Mouse (Mus musculus) G1E (cell line): ENCODE measurements around the gene Fam155a. TPM values are rescaled to one million over a fixed set of nuclear protein-coding genes. Genes with fewer than 3 reads are reported as not detected.

Experiments
- ATAC-seq: 2 replicates; pipeline ENCODE4 v1.8.0; 2016; ENCODE audit warnings: mild to moderate bottlenecking; ENCODE audit not compliant: insufficient number of reproducible peaks, poor library complexity, low FRiP score, severe bottlenecking; ENCODE audit errors: extremely low read depth
- DNase-seq: peaks from one replicate; pipeline ENCODE4 v3.0.0; 2012; ENCODE audit warnings: low spot score
- H3K27me3 ChIP-seq: 2 replicates; pipeline ENCODE4 v1.6.1; 2012; ENCODE audit warnings: mild to moderate bottlenecking, low read length, inconsistent platforms; ENCODE audit not compliant: insufficient read depth
- H3K36me3 ChIP-seq: replicated peaks from 2 replicates; pipeline ENCODE3; 2012; ENCODE audit warnings: mild to moderate bottlenecking, inconsistent platforms
- H3K4me1 ChIP-seq: 2 replicates; pipeline ENCODE4 v1.6.1; 2012; ENCODE audit warnings: low read depth, low read length, inconsistent platforms, mixed read lengths; ENCODE audit not compliant: insufficient read depth
- H3K4me3 ChIP-seq: 2 replicates; pipeline ENCODE4 v1.5.1; 2012; ENCODE audit warnings: low read depth, mild to moderate bottlenecking, inconsistent platforms, low read length, moderate library complexity, mixed read lengths
- H3K9me3 ChIP-seq: replicated peaks from 2 replicates; pipeline ENCODE4 v1.6.1; 2012; ENCODE audit warnings: inconsistent platforms
- CTCF ChIP-seq: IDR thresholded peaks from 2 replicates; pipeline ENCODE4 v1.5.1; 2012; ENCODE audit warnings: low read depth, low read length, inconsistent platforms, mixed read lengths
- GATA1 ChIP-seq: IDR thresholded peaks from 2 replicates; pipeline ENCODE4 v1.6.1; 2012; ENCODE audit warnings: borderline replicate concordance, low read length, inconsistent platforms, mixed read lengths
- GATA2 ChIP-seq: IDR thresholded peaks from 2 replicates; pipeline ENCODE4 v1.6.1; 2012; ENCODE audit warnings: low read depth, low read length, inconsistent platforms, borderline replicate concordance
- POLR2AphosphoS5 ChIP-seq: IDR thresholded peaks from 2 replicates; pipeline ENCODE4 v1.6.1; 2012; ENCODE audit warnings: low read depth, low read length, inconsistent platforms; ENCODE audit not compliant: insufficient replicate concordance
- TAL1 ChIP-seq: conservative IDR thresholded peaks from 2 replicates; pipeline ENCODE4 v1.6.1; 2012; ENCODE audit warnings: low read depth, low read length, inconsistent platforms, mixed read lengths
- polyA plus RNA-seq: library from polyadenylated mRNA; stranded (reverse); fragments of >175 nt; gene quantifications from 2 replicates; pipeline ENCODE4 v1.2.3, GENCODE M21; 2012
- total RNA-seq, 2 experiments: library from RNA; stranded (forward) in 1 of 2; stranded (reverse) in 1 of 2; fragments of 200-1000 nt in 1 of 2; fragments of >200 nt in 1 of 2; fragmentation: Nextera tagmentation in 1 of 2; gene quantifications; 2 replicates each; pipeline ENCODE4 v1.2.3; 2014 to 2017

The Fam155a gene
- total and polyA plus RNA-seq, 3 experiments, result 0.27 TPM; not detected in 2

DNA sequence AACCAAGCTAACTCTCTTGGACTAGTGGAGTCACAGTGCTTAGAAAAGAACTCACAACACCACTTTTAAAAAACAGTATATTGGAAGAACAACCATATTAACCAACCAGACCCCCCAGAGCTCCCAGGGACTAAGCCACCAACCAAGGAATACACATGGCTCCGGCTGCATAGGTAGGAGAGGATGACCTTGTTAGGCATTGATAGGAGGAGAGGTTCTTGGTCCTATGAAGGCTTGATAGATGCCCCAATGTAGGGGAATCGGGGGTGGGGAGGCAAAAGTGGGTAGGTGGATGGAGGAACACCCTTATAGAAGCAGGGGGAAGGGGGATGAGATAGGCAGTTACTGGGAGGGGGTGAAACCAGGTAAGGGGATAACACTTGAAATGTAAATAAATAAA lies 132.8 kb downstream of the Fam155a start:
- Histone ChIP-seq H3K9me3 (no peaks in the 10 kb centered on the region), H3K27me3 (no peaks in the 10 kb centered on the region), H3K4me3 (no peak overlapping the region), H3K36me3 (no peaks in the 10 kb centered on the region), H3K4me1 (no peaks in the 10 kb centered on the region)
- ATAC-seq, result no peak
- no peak for DNase-seq
- TF ChIP-seq POLR2AphosphoS5 (no peak), GATA2 (no peak), CTCF (no peak), TAL1 (no peak), GATA1 (no peak)

DNA sequence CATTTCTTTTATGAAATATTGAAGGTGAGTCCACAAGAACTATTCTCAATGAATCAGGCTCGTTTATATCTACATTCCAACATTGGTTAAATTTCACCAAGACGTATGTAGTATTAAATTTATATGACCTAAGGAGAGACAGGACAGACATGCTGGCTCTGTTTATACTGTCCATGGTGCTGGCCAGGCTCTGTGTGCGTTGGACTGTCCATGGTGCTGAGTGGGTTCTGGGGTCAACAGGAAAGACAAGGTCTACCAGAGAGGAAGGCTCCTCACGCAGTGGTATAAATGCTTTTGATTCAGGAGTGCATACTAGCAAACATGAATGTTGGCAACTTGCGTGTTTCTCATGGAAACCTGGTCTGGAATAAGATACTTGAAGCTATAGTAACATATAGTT lies 135.7 kb downstream of the Fam155a start:
- Histone ChIP-seq H3K9me3 (no peaks in the 10 kb centered on the region), H3K27me3 (no peaks in the 10 kb centered on the region), H3K4me3 (no peak overlapping the region), H3K36me3 (no peaks in the 10 kb centered on the region), H3K4me1 (no peaks in the 10 kb centered on the region)
- ATAC-seq (no peak), DNase-seq (no peak)
- TF ChIP-seq POLR2AphosphoS5 (no peak), GATA1 (no peak), CTCF (no peak), GATA2 (no peak), TAL1 (no peak)

- H3K9me3 ChIP-seq, result no peaks in the 10 kb centered on the region
- no peaks in the 10 kb centered on the region for H3K36me3 ChIP-seq
- no peaks in the 10 kb centered on the region for H3K4me1 ChIP-seq
- H3K4me3 ChIP-seq, result no peak overlapping the region
- H3K27me3 ChIP-seq, result no peaks in the 10 kb centered on the region; the same call in 1 of the 2 replicates
- no peak for ATAC-seq
- no peak for TF ChIP-seq POLR2AphosphoS5
- no peak for TF ChIP-seq GATA1
- no peak for TF ChIP-seq TAL1
- no peak for TF ChIP-seq CTCF
- no peak for TF ChIP-seq GATA2
- DNase-seq, result no peak
Measured at GRCm38 (mm10) chr8:9607086-9607701, 163.8 kb downstream of the Fam155a start.

DNA sequence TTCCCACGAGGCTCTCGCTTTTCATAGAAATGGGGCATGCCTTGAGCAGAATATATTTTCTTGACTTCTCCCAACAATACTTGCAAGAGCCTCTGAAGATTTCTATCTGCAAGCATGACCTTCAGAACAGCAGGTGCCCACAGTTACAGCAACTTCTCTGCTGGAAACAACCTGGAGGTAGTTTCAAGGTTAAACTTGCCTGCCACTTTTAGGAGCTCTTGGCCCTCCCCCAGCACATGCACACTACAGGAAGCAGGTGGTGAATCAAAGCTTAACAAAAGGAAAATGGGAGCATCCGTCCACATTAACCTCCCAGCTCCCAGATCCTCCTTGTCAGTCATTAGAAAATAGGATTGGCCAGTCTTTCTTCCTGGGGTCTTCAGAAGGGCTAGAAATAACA lies 175.0 kb downstream of the Fam155a start:
- ATAC-seq, result no peak

DNA sequence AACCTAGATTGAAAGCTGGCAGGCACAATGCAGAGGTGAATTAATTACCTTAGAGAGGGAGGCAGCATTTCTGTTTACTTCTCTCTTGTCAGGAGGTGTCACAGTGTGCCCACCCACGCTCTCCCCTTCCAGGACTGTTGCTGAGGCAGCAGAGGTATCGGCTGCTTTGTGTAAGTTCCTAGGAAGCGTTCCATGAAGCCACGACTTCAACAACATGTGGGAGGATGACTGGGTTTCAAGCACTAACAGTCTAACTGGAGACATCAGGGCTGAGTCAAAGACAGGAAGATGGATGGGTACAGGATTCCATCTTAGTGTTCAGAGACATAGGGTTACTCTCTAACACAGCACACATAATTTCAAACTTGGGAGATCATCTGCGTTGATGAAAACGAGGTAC lies 189.1 kb downstream of the Fam155a start:
- H3K4me1 ChIP-seq, result no peaks in the 10 kb centered on the region
- no peak for ATAC-seq
- H3K27me3 ChIP-seq, result no peaks in the 10 kb centered on the region
- DNase-seq, result no peak
- H3K36me3 ChIP-seq, result no peaks in the 10 kb centered on the region
- no peak overlapping the region for H3K4me3 ChIP-seq
- TF ChIP-seq CTCF (no peak), TAL1 (no peak), GATA2 (no peak), GATA1 (no peak), POLR2AphosphoS5 (no peak)
- H3K9me3 ChIP-seq, result no peaks in the 10 kb centered on the region

More for the DNA sequence above, 175.0 kb downstream of the Fam155a start:
- no peaks in the 10 kb centered on the region for H3K9me3 ChIP-seq
- no peaks in the 10 kb centered on the region for H3K27me3 ChIP-seq
- no peak for DNase-seq
- no peaks in the 10 kb centered on the region for H3K36me3 ChIP-seq
- no peak overlapping the region for H3K4me3 ChIP-seq
- TF ChIP-seq GATA1, result no peak
- TF ChIP-seq TAL1, result no peak
- no peak for TF ChIP-seq CTCF
- TF ChIP-seq POLR2AphosphoS5, result no peak
- no peak for TF ChIP-seq GATA2
- no peaks in the 10 kb centered on the region for H3K4me1 ChIP-seq

DNA sequence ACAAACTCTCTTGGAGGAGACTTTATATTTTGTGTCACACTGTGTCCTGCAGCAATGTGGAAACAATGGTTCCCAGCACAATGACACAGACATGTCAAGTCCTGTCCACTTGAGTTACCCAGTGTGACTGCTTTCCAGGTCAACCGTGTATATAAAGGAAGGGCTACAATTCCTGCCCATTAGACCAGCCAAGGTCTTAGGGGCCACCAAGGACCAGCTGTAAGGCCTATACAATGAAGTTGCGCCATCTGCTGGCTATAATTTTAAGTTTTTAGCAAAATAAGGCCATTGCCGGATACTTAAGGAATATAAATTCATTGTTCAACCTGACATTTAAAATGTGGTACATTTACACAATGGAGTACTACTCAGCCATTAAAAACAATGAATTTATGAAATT lies 190.8 kb downstream of the Fam155a start:
- ATAC-seq (no peak), DNase-seq (no peak)
- Histone ChIP-seq H3K4me1 (no peaks in the 10 kb centered on the region), H3K27me3 (no peaks in the 10 kb centered on the region), H3K9me3 (no peaks in the 10 kb centered on the region), H3K36me3 (no peaks in the 10 kb centered on the region), H3K4me3 (no peak overlapping the region)
- TF ChIP-seq POLR2AphosphoS5 (no peak), TAL1 (no peak), GATA2 (no peak)
